Mouse (Mus musculus) C2C12 (cell line): Measurements from ENCODE around the gene Fermt2. TPM values are rescaled to one million over a fixed set of nuclear protein-coding genes. Genes with fewer than 3 reads are reported as not detected.

Experiments
- H3K27me3 ChIP-seq: one replicate; pipeline ENCODE4 v1.6.1; 2011; ENCODE audit not compliant: control insufficient read depth, insufficient read depth, insufficient read length
- H3K36me3 ChIP-seq: one replicate; pipeline ENCODE4 v1.6.1; 2011; ENCODE audit not compliant: control insufficient read depth, insufficient read depth
- H3K4me3 ChIP-seq: one replicate; pipeline ENCODE4 v1.5.1; 2011; ENCODE audit warnings: mild to moderate bottlenecking, control low read depth; ENCODE audit not compliant: poor library complexity, insufficient read depth, severe bottlenecking
- H3K79me2 ChIP-seq: one replicate; pipeline ENCODE4 v1.6.1; 2011; ENCODE audit not compliant: control insufficient read depth, insufficient read depth
- H3K79me3 ChIP-seq: one replicate; pipeline ENCODE4 v1.6.1; 2011; ENCODE audit warnings: low read depth, control low read depth
- H3ac ChIP-seq: one replicate; pipeline ENCODE3; 2011; ENCODE audit warnings: low read depth; ENCODE audit not compliant: control insufficient read depth, insufficient read length
- CEBPB ChIP-seq: IDR thresholded peaks from one replicate; pipeline ENCODE4 v1.6.1; 2011; ENCODE audit warnings: low read depth, mild to moderate bottlenecking, control low read depth, moderate library complexity
- CTCF ChIP-seq: IDR thresholded peaks from one replicate; pipeline ENCODE4 v1.5.1; 2011; ENCODE audit not compliant: control insufficient read depth, insufficient read depth, insufficient read length
- FOSL1 ChIP-seq: IDR thresholded peaks from one replicate; pipeline ENCODE4 v1.8.0; 2011; ENCODE audit warnings: mild to moderate bottlenecking, low read length; ENCODE audit not compliant: poor library complexity, insufficient read depth, severe bottlenecking
- MAX ChIP-seq: IDR thresholded peaks from one replicate; pipeline ENCODE4 v1.6.1; 2011; ENCODE audit warnings: mild to moderate bottlenecking, control low read depth
- MYOD1 ChIP-seq: IDR thresholded peaks from one replicate; pipeline ENCODE4 v1.6.1; 2011; ENCODE audit warnings: low read depth; ENCODE audit not compliant: control insufficient read depth, insufficient read length
- MYOG ChIP-seq: IDR thresholded peaks from one replicate; pipeline ENCODE4 v1.6.1; 2011; ENCODE audit not compliant: control insufficient read depth, insufficient read length; ENCODE audit errors: extremely low read depth
- USF1 ChIP-seq: IDR thresholded peaks from one replicate; pipeline ENCODE4 v1.6.1; 2011; ENCODE audit warnings: low read depth, mild to moderate bottlenecking, control low read depth, moderate library complexity
- polyA plus RNA-seq: library from polyadenylated mRNA; unstranded; fragments of >200 nt; fragmentation: generic; extraction: Trizol; gene quantifications from one replicate; pipeline ENCODE4 v1.2.1, GENCODE M21; 2012; ENCODE audit warnings: missing spikeins

Fermt2 gene
- polyA plus RNA-seq, 1 experiment = 40.9 TPM

DNA sequence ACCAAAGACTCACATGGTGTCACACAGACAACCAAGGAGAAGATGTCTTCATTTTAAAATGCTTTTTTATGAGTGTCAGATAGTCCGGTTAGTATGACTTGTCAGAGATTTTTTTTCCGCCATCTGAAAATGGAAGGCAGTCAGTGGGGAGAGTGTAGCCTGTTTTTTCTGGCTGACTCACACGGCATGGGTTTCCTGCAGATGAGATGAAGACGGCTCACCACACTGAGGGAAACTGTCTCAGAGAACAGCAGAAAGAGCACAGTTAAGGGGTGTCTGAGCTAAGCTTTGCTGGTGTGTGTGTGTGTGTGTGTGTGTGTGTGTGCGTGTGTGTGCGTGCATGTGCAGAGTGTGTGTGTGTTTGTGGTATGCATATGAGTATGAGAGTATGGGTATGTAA lies 88.6 kb downstream of the Fermt2 start:
- Histone ChIP-seq H3K79me3 (no peaks in the 10 kb centered on the region), H3K79me2 (no peaks in the 10 kb centered on the region), H3K27me3 (no peaks in the 10 kb centered on the region), H3K36me3 (no peaks in the 10 kb centered on the region), H3K4me3 (no peak overlapping the region), H3ac (no peak overlapping the region)
- TF ChIP-seq MYOG = no peak
- no peak for TF ChIP-seq FOSL1
- no peak for TF ChIP-seq CTCF
- TF ChIP-seq MAX = no peak
- no peak for TF ChIP-seq MYOD1
- TF ChIP-seq USF1 = no peak
- no peak for TF ChIP-seq CEBPB

DNA sequence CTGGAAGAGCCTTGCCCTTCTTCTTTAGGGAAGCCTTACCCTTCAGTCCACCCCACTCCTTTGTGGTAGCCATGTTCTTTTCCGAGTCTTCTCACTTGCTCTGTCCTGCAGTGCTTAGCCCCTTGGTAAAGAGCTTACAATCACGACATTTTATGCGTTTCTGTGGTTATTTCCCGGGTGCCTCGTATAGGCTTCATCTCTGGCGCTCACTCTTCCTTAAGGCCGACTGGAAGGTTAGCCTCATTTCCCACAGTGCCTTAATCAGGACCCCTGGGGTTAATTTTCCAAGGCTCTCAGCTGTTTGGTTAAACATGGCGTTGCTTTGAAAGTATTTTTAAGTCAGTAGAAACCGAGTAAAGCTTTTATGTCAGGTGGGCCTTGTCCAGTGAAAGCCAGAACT lies 90.5 kb downstream of the Fermt2 start:
- no peaks in the 10 kb centered on the region for H3K79me3 ChIP-seq
- H3K27me3 ChIP-seq = no peaks in the 10 kb centered on the region
- H3K4me3 ChIP-seq = no peak overlapping the region
- no peaks in the 10 kb centered on the region for H3K79me2 ChIP-seq
- no peaks in the 10 kb centered on the region for H3K36me3 ChIP-seq
- TF ChIP-seq FOSL1 (no peak), CEBPB (no peak), MYOD1 (no peak), MAX (no peak)
- H3ac ChIP-seq = no peak overlapping the region

DNA sequence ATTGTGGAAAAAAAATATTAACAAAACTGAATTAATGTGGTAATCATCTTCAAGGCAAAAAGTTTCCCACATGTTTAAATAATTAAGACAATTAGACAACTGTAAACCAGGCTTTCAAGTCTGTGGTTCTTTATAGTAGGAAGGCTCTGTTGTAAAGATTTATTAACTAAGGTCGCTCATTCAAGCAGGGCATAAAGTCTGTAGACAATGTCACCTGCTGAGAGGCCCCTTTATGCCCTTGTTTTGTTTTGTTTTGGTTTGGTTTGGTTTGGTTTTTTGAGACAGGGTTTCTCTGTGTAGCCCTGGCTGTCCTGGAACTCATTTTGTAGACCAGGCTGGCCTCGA lies 91.0 kb downstream of the Fermt2 start:
- Histone ChIP-seq H3K4me3 (no peak overlapping the region), H3K36me3 (no peaks in the 10 kb centered on the region), H3K79me3 (no peaks in the 10 kb centered on the region), H3K79me2 (no peaks in the 10 kb centered on the region), H3K27me3 (no peaks in the 10 kb centered on the region), H3ac (no peak overlapping the region)
- TF ChIP-seq CEBPB (no peak), MAX (no peak), FOSL1 (no peak), CTCF (no peak), MYOG (no peak)

DNA sequence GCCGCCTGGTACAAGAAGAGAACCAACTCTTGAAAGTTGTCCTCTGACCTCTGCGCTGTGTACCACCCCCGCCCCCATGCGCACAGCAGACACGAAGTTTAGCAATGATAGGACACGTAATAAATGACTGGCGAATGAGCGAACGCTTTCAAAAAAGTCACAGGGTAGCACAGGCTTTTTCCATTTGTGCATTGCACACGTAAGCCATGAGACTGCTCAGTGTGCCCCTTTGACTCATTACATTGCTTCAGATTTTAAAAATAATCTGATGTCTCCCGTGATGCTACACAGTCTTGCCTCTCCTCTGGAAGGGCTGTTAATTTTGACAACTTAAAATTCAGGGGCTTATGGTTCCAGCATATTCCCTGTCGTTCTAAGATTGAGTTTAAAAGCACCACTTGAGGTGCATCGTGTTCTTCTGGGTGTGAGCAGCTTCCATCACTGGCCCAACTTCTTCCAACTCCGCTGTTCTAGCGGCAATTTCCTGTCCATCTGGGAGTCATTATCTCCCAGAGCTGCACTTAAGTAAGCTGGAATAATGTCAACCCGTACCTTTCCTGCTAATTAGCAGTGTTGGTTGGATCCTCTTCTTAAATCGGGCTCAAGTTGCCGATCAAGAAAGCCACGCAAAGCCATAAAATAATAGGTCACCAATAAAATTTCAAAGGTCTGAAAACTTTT lies 91.5 kb downstream of the Fermt2 start:
- Histone ChIP-seq H3K79me3 (no peaks in the 10 kb centered on the region), H3ac (no peak overlapping the region), H3K4me3 (no peak overlapping the region), H3K79me2 (no peaks in the 10 kb centered on the region), H3K36me3 (no peaks in the 10 kb centered on the region), H3K27me3 (no peaks in the 10 kb centered on the region)
- TF ChIP-seq USF1 (no peak), CTCF (no peak), MAX (no peak), CEBPB (no peak), FOSL1 (no peak), MYOG (no peak), MYOD1 (no peak)

DNA sequence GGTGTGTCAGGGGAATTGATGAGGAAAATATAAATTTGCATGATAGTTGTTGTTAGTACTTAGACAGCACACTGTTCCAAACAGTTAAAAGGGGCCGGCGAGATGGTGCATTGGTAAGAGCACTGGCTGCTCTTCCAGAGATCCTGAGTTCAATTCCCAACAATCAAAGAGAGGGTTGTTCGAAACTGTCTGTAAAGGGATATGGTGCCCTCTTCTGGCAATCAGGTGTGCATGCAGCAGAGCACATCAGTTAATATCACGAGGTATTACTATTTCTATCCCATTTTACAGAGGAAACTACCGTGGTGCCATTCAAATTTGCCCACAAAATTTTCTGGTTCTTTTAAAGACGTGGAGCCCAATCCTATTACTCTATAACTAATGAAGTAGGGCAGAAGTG lies 95.7 kb downstream of the Fermt2 start:
- Histone ChIP-seq H3K36me3 (no peaks in the 10 kb centered on the region), H3ac (no peak overlapping the region), H3K79me3 (no peaks in the 10 kb centered on the region), H3K27me3 (no peaks in the 10 kb centered on the region), H3K79me2 (no peaks in the 10 kb centered on the region), H3K4me3 (no peak overlapping the region)
- TF ChIP-seq CEBPB (no peak), CTCF (peak; percentile 10), USF1 (no peak), MYOD1 (no peak), MYOG (no peak)

DNA sequence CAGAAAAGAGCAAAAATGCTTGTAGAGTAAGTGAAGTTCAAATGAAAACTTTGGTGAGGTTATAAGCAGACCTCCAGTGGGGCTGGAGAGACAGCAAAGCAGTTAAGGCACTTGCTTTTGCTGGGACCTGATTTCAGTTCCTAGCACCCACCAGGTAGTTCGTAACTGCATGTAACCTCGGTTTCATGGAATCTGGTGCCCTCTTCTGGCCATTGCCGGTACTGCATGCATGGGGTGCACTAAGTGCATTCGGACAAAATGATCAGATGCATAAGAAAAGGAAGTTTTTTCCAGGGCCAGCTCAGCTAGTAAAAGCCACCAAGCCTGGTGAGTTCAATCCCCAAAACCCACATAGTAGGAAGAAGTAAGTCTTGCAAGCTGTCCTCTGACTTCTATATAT lies 97.9 kb downstream of the Fermt2 start:
- no peak overlapping the region for H3K4me3 ChIP-seq
- no peaks in the 10 kb centered on the region for H3K36me3 ChIP-seq
- no peaks in the 10 kb centered on the region for H3K79me3 ChIP-seq
- TF ChIP-seq MYOG = no peak
- TF ChIP-seq FOSL1 = no peak
- no peak for TF ChIP-seq CEBPB
- no peak for TF ChIP-seq CTCF
- TF ChIP-seq MYOD1 = no peak
- TF ChIP-seq USF1 = no peak
- TF ChIP-seq MAX = no peak
- no peaks in the 10 kb centered on the region for H3K79me2 ChIP-seq
- H3K27me3 ChIP-seq = no peaks in the 10 kb centered on the region
- no peak overlapping the region for H3ac ChIP-seq
